Mouse (Mus musculus): Measurements from ENCODE around the gene Reep3. TPM values are rescaled to one million over a fixed set of nuclear protein-coding genes. Genes with fewer than 3 reads are reported as not detected.

Reep3 gene
- polyA plus RNA-seq, 1 experiment from 2014 or later, result 55.5 TPM

GRCm38 (mm10) chr10:67061367-67061801 lies 35.4 kb downstream of the Reep3 start:
- WGBS, result 30% methylated on average over 10 of the region's 10 CpGs
- H3K27me3 ChIP-seq, result no peaks in the 10 kb centered on the region
- H3K4me3 ChIP-seq (replicated peaks), result no peak overlapping the region
- H3K27ac ChIP-seq (replicated peaks), result no peak overlapping the region
- H3K9ac ChIP-seq, result no peak overlapping the region
- H3K36me3 ChIP-seq, result no peaks in the 10 kb centered on the region
- H3K4me2 ChIP-seq (replicated peaks), result no peak overlapping the region
- H3K9me3 ChIP-seq (replicated peaks), result no peaks in the 10 kb centered on the region
- ATAC-seq (ENCODE audit: insufficient number of reproducible peaks, low FRiP score, low TSS enrichment, low read depth), result no peak
- H3K4me1 ChIP-seq, result peaks cover 30% of the 10 kb centered on the region

- Histone ChIP-seq H3K4me2 (replicated peaks) (no peak overlapping the region), H3K4me1 (peaks cover 35% of the 10 kb centered on the region), H3K9ac (no peak overlapping the region), H3K36me3 (no peaks in the 10 kb centered on the region), H3K27ac (replicated peaks) (peak overlapping the region; percentile 66; the same call in 1 of the 2 replicates), H3K27me3 (no peaks in the 10 kb centered on the region), H3K4me3 (replicated peaks) (no peak overlapping the region), H3K9me3 (replicated peaks) (no peaks in the 10 kb centered on the region)
- 59% methylated on average over 6 of the region's 6 CpGs for WGBS
- no peak for ATAC-seq (ENCODE audit: insufficient number of reproducible peaks, low FRiP score, low TSS enrichment, low read depth)
These were observed 38.0 kb downstream of the Reep3 start for GRCm38 (mm10) chr10:67058702-67059101.

GRCm38 (mm10) chr10:67058297-67058696 lies 38.4 kb downstream of the Reep3 start:
- ATAC-seq (ENCODE audit: insufficient number of reproducible peaks, low FRiP score, low TSS enrichment, low read depth), result no peak
- no peaks in the 10 kb centered on the region for H3K9me3 ChIP-seq (replicated peaks)
- no peaks in the 10 kb centered on the region for H3K27me3 ChIP-seq
- H3K4me2 ChIP-seq (replicated peaks), result no peak overlapping the region
- H3K27ac ChIP-seq (replicated peaks), result peak overlapping the region; percentile 66; the same call in 1 of the 2 replicates
- peaks cover 38% of the 10 kb centered on the region for H3K4me1 ChIP-seq
- H3K9ac ChIP-seq, result no peak overlapping the region
- no peak overlapping the region for H3K4me3 ChIP-seq (replicated peaks)
- 44% methylated on average over 7 of the region's 7 CpGs for WGBS
- no peaks in the 10 kb centered on the region for H3K36me3 ChIP-seq

GRCm38 (mm10) chr10:67057696-67058095 lies 39.0 kb downstream of the Reep3 start:
- WGBS, result 89% methylated on average over 6 of the region's 6 CpGs
- Histone ChIP-seq H3K9ac (no peak overlapping the region), H3K9me3 (replicated peaks) (no peaks in the 10 kb centered on the region), H3K4me1 (peaks cover 44% of the 10 kb centered on the region), H3K36me3 (no peaks in the 10 kb centered on the region), H3K27ac (replicated peaks) (0 out of 2 replicates have a peak overlapping the region, but pooled peaks have one; percentile 66), H3K4me2 (replicated peaks) (no peak overlapping the region), H3K27me3 (no peaks in the 10 kb centered on the region), H3K4me3 (replicated peaks) (no peak overlapping the region)
- ATAC-seq (ENCODE audit: insufficient number of reproducible peaks, low FRiP score, low TSS enrichment, low read depth), result no peak

GRCm38 (mm10) chr10:67057208-67057607 lies 39.5 kb downstream of the Reep3 start:
- no peaks in the 10 kb centered on the region for H3K36me3 ChIP-seq
- H3K27me3 ChIP-seq, result no peaks in the 10 kb centered on the region
- peaks cover 49% of the 10 kb centered on the region for H3K4me1 ChIP-seq
- H3K9me3 ChIP-seq (replicated peaks), result no peaks in the 10 kb centered on the region
- no peak for ATAC-seq (ENCODE audit: insufficient number of reproducible peaks, low FRiP score, low TSS enrichment, low read depth)
- no peak overlapping the region for H3K9ac ChIP-seq
- H3K4me3 ChIP-seq (replicated peaks), result no peak overlapping the region
- H3K4me2 ChIP-seq (replicated peaks), result no peak overlapping the region
- H3K27ac ChIP-seq (replicated peaks), result peak overlapping the region; percentile 74; the same call in 1 of the 2 replicates

- no peaks in the 10 kb centered on the region for H3K27me3 ChIP-seq
- no peak; the same call in 1 of the 2 replicates for ATAC-seq (ENCODE audit: insufficient number of reproducible peaks, low FRiP score, low TSS enrichment, low read depth)
- H3K9ac ChIP-seq, result no peak overlapping the region
- WGBS, result 36% methylated on average over 17 of the region's 17 CpGs
- H3K4me1 ChIP-seq, result peaks cover 48% of the 10 kb centered on the region
- H3K4me3 ChIP-seq (replicated peaks), result no peak overlapping the region
- H3K36me3 ChIP-seq, result no peaks in the 10 kb centered on the region
- peak overlapping the region; percentile 74 for H3K27ac ChIP-seq (replicated peaks)
- H3K9me3 ChIP-seq (replicated peaks), result no peaks in the 10 kb centered on the region
- H3K4me2 ChIP-seq (replicated peaks), result 0 out of 2 replicates have a peak overlapping the region, but pooled peaks have one; percentile 11
These were observed 40.6 kb downstream of the Reep3 start for GRCm38 (mm10) chr10:67055867-67056856.

- H3K27me3 ChIP-seq, result no peaks in the 10 kb centered on the region
- H3K9ac ChIP-seq, result no peak overlapping the region
- H3K27ac ChIP-seq (replicated peaks), result 0 out of 2 replicates have a peak overlapping the region, but pooled peaks have one; percentile 14
- 30% methylated on average over 9 of the region's 9 CpGs for WGBS
- no peak overlapping the region for H3K4me2 ChIP-seq (replicated peaks)
- H3K4me3 ChIP-seq (replicated peaks), result no peak overlapping the region
- H3K36me3 ChIP-seq, result no peaks in the 10 kb centered on the region
- H3K9me3 ChIP-seq (replicated peaks), result no peaks in the 10 kb centered on the region
- no peak for ATAC-seq (ENCODE audit: insufficient number of reproducible peaks, low FRiP score, low TSS enrichment, low read depth)
- H3K4me1 ChIP-seq, result peaks cover 52% of the 10 kb centered on the region
These were observed 43.3 kb downstream of the Reep3 start for GRCm38 (mm10) chr10:67053475-67053874.

GRCm38 (mm10) chr10:67052429-67052828 lies 44.3 kb downstream of the Reep3 start:
- 66% methylated on average over 9 of the region's 9 CpGs for WGBS
- Histone ChIP-seq H3K27me3 (no peaks in the 10 kb centered on the region), H3K36me3 (no peaks in the 10 kb centered on the region), H3K9me3 (replicated peaks) (no peaks in the 10 kb centered on the region), H3K4me1 (peaks cover 51% of the 10 kb centered on the region), H3K4me2 (replicated peaks) (no peak overlapping the region), H3K27ac (replicated peaks) (no peak overlapping the region), H3K4me3 (replicated peaks) (no peak overlapping the region), H3K9ac (no peak overlapping the region)
- no peak for ATAC-seq (ENCODE audit: insufficient number of reproducible peaks, low FRiP score, low TSS enrichment, low read depth)

GRCm38 (mm10) chr10:67051466-67051865 lies 45.3 kb downstream of the Reep3 start:
- WGBS, result 43% methylated on average over 5 of the region's 5 CpGs
- H3K27me3 ChIP-seq, result no peaks in the 10 kb centered on the region
- ATAC-seq (ENCODE audit: insufficient number of reproducible peaks, low FRiP score, low TSS enrichment, low read depth), result no peak
- H3K4me1 ChIP-seq, result peaks cover 48% of the 10 kb centered on the region
- H3K9ac ChIP-seq, result no peak overlapping the region
- no peak overlapping the region for H3K4me3 ChIP-seq (replicated peaks)
- no peaks in the 10 kb centered on the region for H3K36me3 ChIP-seq
- H3K4me2 ChIP-seq (replicated peaks), result no peak overlapping the region
- H3K9me3 ChIP-seq (replicated peaks), result no peaks in the 10 kb centered on the region
- H3K27ac ChIP-seq (replicated peaks), result 0 out of 2 replicates have a peak overlapping the region, but pooled peaks have one; percentile 11

- no peak for ATAC-seq (ENCODE audit: insufficient number of reproducible peaks, low FRiP score, low TSS enrichment, low read depth)
- no peaks in the 10 kb centered on the region for H3K9me3 ChIP-seq (replicated peaks)
- no peaks in the 10 kb centered on the region for H3K27me3 ChIP-seq
- no peak overlapping the region for H3K4me2 ChIP-seq (replicated peaks)
- peaks cover 44% of the 10 kb centered on the region for H3K4me1 ChIP-seq
- H3K27ac ChIP-seq (replicated peaks), result no peak overlapping the region
- no peak overlapping the region for H3K9ac ChIP-seq
- no peak overlapping the region for H3K4me3 ChIP-seq (replicated peaks)
- H3K36me3 ChIP-seq, result no peaks in the 10 kb centered on the region
- 68% methylated on average over 7 of the region's 7 CpGs for WGBS
These were observed 46.0 kb downstream of the Reep3 start for GRCm38 (mm10) chr10:67050766-67051165.

- ATAC-seq (ENCODE audit: insufficient number of reproducible peaks, low FRiP score, low TSS enrichment, low read depth), result no peak
- WGBS, result 91% methylated on average over 7 of the region's 7 CpGs
- no peak overlapping the region for H3K27ac ChIP-seq (replicated peaks)
- no peak overlapping the region for H3K9ac ChIP-seq
- no peaks in the 10 kb centered on the region for H3K27me3 ChIP-seq
- H3K4me3 ChIP-seq (replicated peaks), result no peak overlapping the region
- no peaks in the 10 kb centered on the region for H3K9me3 ChIP-seq (replicated peaks)
- no peak overlapping the region for H3K4me2 ChIP-seq (replicated peaks)
- H3K4me1 ChIP-seq, result peaks cover 47% of the 10 kb centered on the region
- H3K36me3 ChIP-seq, result no peaks in the 10 kb centered on the region
These were observed 47.1 kb downstream of the Reep3 start for GRCm38 (mm10) chr10:67049621-67050020.
